Mouse (Mus musculus): ENCODE results near the gene Ephx1.
"Not testable (repeated sequence)": the region's sequence is repeated elsewhere in the genome, so short reads cannot be mapped to it uniquely, and the experiment has no call there.

DNA sequence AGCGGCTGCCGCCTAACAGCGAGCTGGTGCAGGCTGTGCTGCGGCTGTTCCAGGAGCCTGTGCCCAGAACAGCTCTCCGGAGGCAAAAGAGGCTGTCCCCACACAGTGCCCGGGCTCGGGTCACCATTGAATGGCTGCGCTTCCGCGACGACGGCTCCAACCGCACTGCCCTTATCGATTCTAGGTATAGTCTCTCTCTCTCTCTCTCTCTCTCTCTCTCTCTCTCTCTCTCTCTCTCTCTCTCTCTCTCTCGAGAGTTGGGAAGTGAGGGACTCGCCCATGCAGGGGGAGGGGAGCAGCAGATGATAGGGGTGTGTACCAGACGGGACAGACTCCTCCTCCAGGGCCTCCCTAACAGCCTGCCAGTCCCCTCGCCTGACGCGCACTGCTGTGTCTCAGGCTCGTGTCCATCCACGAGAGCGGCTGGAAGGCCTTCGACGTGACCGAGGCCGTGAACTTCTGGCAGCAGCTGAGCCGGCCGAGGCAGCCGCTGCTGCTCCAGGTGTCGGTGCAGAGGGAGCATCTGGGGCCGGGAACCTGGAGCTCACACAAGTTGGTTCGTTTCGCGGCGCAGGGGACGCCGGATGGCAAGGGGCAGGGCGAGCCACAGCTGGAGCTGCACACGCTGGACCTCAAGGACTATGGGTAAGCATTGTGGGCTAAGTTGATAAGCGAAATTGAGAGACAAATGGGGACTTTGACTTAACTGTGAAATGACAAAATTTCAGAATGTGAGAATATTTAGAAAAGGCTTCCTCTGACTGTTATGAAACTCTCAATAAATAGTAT lies 83.9 kb downstream of the Ephx1 start:
- not testable (repeated sequence) for TF ChIP-seq CTCF (IDR thresholded peaks at IDR 0.05; ENCODE audit: low read depth); EP300 (optimal IDR thresholded peaks at IDR 0.05)
